Mouse (Mus musculus): ENCODE results near the gene Zfx. TPM values are rescaled to one million over a fixed set of nuclear protein-coding genes. Genes with fewer than 3 reads are reported as not detected.

Zfx gene
- 10 to 100 TPM; 27.0 to 36.8 TPM for total RNA-seq (2021)
- long read RNA-seq, experiment 1, full-length matches to known transcripts, result 1 of 5 reads
- long read RNA-seq, experiment 1, partial matches to known transcripts, result 1 of 5 reads
- long read RNA-seq, experiment 1, other reads (novel, unspliced or antisense), result 3 of 5 reads
- long read RNA-seq, experiment 2, full-length matches to known transcripts, result 1 of 4 reads
- long read RNA-seq, experiment 2, partial matches to known transcripts, result 0 of 4 reads
- long read RNA-seq, experiment 2, other reads (novel, unspliced or antisense), result 3 of 4 reads

GRCm38 (mm10) chrX:94123059-94123839 lies at the start of gene Zfx:
Gene Zfx, minus strand, starts transcription at chrX:94123702.
- DNase-seq, result peak; percentile 75

DNA sequence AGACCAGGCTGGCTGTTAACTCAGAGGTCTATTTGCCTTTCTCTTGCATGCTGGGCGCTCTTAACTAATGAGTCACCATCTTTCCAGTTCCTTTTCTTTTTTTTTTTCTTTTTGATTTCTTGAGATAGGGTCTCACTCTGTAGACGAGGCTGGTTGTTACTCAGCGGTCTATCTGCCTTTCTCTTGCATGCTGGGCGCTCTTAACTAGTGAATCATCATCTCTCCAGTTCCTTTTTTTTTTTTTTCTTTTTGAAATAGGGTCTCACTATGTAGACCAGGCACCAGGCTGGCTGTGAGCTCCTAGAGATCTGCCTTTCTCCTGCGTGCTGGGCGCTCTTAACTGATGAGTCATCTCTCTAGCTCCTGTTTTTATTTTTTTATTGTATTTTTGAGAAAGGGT lies 45.8 kb upstream of the Zfx start:
- no peak for DNase-seq

GRCm38 (mm10) chrX:94152251-94152830 lies 28.8 kb upstream of the Zfx start:
- peak; percentile 4 for DNase-seq

- no peak for DNase-seq
Measured at GRCm38 (mm10) chrX:94150471-94150870, 27.0 kb upstream of the Zfx start.

GRCm38 (mm10) chrX:94142004-94142771 lies 18.7 kb upstream of the Zfx start:
- DNase-seq, result no peak

- DNase-seq, result no peak
Measured at GRCm38 (mm10) chrX:94140080-94140479, 16.6 kb upstream of the Zfx start.

GRCm38 (mm10) chrX:94138256-94138655 lies 14.8 kb upstream of the Zfx start:
- no peak for DNase-seq

GRCm38 (mm10) chrX:94135084-94135483 lies 11.6 kb upstream of the Zfx start:
- no peak for DNase-seq

- DNase-seq, result no peak
Measured at GRCm38 (mm10) chrX:94133551-94133950, 10.0 kb upstream of the Zfx start.

DNA sequence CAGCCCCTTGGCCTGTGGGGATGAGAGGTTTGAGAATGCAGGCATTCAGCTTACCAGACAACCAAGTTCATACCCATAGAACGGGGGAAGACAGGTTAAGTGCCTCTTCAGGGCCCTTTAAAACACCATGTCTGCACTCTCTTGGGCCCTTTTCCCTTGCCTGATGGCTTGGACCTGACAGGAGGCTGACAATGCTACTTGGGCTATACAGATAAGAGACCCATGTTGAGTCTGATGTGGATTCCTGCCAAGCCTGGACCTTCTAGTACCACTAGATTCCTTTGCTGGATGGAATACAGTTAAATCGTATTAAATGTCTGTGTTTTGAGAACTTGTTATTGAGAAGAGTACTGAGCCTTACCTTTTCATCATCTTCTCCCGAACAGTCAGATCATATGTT lies 8.7 kb upstream of the Zfx start:
- DNase-seq, result no peak

GRCm38 (mm10) chrX:94129712-94130111 lies 6.2 kb upstream of the Zfx start:
- DNase-seq, result no peak

DNA sequence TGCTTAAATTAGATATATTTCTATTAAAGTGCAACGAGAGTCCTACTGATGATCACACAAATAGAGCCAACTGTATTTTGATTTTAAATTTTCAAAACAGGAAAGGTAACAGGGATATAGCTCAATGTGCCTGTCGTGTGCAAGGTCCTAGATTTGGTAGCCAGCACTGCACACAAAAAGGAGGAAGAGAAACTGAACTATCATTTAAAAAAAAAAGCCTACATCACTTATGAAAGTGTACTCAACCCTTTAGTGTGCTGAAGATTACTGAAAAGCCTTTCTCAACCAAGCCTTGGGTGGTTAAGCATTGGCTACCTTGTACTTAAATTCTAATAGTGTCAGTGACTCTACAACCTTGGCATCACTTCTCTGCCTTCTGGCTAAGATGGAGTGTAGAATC lies 2.4 kb upstream of the Zfx start:
- DNase-seq, result no peak

GRCm38 (mm10) chrX:94122709-94123058 lies 818 bp downstream of the Zfx start:
- DNase-seq, result no peak

DNA sequence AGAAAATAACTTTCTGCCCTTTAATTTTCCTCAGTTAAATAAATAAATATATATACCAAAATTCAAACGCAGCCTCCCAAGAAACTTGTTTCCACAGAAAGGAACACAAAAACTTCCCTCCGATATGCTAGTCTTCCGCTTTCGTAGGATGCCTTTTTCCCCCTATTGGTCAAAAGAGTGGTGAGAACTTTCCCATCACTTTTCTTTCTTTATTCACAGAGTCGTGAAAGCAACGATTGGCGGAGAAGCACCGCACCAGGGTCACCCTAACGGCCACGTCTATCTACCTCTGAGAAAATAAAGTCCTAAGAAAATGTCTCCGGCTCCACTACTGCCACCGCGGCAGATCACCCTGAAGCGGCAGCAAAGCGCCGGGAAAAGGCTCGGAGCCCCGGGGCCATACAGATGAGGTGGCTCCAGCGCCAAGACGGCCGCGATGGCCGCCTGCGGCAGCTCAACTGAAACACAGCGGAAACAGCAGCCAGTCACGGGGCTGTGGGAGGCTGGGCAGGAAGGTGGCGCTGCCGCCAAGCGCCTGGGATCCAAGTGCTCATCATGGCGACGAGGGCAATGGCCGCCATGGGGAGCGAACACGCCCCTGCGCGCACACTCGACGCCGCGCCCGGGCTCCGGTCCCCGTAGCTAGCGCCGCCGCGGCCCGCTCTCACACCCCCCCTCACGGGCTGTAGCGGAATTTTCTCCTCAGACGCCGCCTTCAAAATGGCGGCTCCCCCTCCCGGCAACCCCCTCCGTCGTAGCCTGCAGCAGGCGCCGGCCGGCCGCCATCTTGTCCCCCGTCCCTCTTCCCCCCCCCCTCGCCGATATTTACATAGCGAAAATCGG lies 1.4 kb downstream of the Zfx start:
- DNase-seq, result peak; percentile 88

DNA sequence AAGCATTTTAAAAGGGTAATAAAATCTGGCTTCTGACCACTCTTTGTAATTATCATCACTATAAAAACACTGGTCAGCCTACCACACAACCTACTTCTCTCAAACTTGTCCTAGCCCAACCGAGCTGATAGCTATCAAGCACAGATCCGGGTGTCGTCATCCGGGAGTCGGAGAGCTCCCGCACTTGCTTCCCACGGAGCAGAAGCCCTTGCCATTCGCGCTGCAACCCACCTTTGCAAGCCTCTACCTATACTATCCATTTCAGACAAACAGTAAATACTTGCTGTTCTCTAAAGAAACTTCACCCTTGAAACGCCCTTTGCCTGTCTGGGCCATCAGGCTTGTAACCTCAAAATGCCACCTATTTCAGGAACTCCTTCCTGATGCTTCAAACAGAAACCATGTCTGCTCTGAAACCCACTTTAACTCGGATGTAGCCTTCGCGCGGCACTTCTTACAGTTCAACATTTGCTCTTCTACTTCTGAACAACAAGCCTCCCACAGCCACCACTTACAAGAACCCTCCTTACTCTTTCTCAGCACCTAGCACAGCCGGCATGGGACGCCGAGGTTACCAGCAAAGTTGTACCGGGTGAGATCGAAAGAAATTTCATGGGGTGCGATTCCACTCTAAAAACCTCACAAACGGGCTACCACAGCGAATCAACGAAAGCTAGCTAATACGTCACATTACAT lies 2.2 kb downstream of the Zfx start:
- DNase-seq, result peak; percentile 30

DNA sequence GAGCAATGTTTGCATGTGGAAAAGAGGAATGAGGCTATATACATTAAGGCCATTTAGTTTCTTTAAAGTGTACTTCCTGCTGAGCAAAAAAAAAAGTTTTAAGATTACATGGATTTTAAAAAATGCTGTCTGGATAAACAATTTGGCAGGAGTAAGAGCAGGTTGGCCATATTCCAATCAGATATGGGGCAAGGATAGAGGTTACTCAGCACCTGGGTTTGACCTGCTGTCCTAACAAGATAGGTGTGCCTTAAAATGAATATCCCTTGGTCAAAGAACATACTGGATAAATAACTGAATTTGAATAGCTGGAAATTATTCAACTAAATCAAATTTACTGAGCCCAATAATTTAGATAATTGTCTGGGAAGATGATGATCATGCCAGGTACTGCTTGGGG lies 5.2 kb downstream of the Zfx start:
- DNase-seq, result no peak

GRCm38 (mm10) chrX:94115882-94116281 lies 7.6 kb downstream of the Zfx start:
- DNase-seq, result no peak

DNA sequence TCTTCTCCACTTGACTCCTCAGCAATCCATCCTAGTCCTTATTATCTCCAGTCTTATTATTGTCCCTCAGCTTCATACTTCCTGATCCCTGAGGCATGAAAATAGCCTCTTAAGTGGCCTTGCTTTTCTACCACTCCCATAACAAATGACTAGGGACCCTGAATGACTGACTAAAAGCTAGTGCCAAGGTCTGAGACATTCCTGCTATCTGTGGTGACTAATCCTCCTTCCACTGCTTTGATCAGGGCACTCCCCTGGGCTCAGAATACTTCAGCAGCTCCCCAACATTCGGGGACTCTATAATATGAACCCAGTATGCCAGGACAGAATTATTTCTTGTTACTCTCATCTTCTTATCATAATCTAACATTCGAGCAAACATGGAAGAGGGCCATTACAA lies 17.5 kb downstream of the Zfx start:
- no peak for DNase-seq

DNA sequence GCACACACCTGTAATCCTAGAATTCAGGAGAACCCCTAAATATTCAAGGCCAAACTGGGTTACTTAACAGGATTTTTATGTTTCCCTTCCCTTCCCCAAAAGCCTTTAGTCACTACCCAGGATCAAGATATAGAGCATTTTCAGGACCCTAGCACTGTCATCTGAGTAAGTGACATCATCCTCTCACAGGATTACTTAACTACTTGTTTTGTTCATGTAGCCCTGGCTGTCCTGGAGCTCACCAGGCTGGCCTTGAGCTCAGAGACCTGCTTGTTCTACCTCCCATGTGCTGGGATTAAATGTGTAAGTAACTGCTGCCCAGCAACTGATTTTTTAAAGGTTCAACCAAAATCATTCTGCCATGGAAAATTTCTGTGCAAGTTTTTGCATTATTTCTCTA lies 20.6 kb downstream of the Zfx start:
- DNase-seq, result no peak

DNA sequence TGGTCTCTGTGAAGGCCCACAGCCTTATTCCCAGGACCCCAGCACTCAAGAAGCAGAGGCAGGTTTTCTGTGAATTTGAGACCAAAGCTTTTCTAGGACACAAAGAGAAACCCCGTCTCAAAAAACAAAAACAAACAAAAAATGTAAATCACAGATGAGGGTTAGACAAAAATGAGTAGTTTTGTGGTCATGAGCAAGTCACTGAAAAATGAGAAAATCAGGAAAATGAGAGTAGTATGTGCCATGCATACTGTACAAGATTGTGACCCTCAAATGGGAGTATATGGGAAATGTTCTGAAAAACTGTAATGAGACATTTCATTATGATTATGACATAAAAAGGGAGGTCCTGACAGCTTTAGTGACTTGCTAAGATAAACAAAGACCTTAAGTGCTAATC lies 22.9 kb downstream of the Zfx start:
- no peak for DNase-seq

- no peak for DNase-seq
Measured at GRCm38 (mm10) chrX:94091001-94091400, 32.5 kb downstream of the Zfx start.

Data from adrenal gland, postnatal 10 days (tissue).